Mouse (Mus musculus) embryo, embryonic 10.5 days (tissue): ENCODE data around the gene Calr.

ENCODE experiments used
- DNase-seq: peaks from one replicate; pipeline ENCODE4 v3.0.0-alpha.2; 2015; ENCODE audit warnings: low spot score

Gene Calr

GRCm38 (mm10) chr8:84846722-84847572, at the start of gene Calr:
TSS of gene Calr (minus strand) at chr8:84846934.
- DNase-seq = peak; percentile 100

- no peak for DNase-seq
These were observed 49.2 kb upstream of the Calr start for GRCm38 (mm10) chr8:84895963-84896362.

GRCm38 (mm10) chr8:84893709-84894134, 47.0 kb upstream of the Calr start, which contains the start of gene Gcdh:
TSS of gene Gcdh (minus strand) at chr8:84893921.
- peak; percentile 98 for DNase-seq

- no peak for DNase-seq
These were observed 46.4 kb upstream of the Calr start for GRCm38 (mm10) chr8:84892993-84893708.

GRCm38 (mm10) chr8:84889141-84889540, 42.4 kb upstream of the Calr start:
- DNase-seq = no peak

GRCm38 (mm10) chr8:84888280-84888679, 41.5 kb upstream of the Calr start:
- DNase-seq = no peak

- no peak for DNase-seq
These were observed 38.0 kb upstream of the Calr start for GRCm38 (mm10) chr8:84884728-84885127.

GRCm38 (mm10) chr8:84878915-84879314, 32.2 kb upstream of the Calr start:
- no peak for DNase-seq

- DNase-seq = no peak
These were observed 30.7 kb upstream of the Calr start for GRCm38 (mm10) chr8:84877297-84878035.

GRCm38 (mm10) chr8:84874339-84874738, 27.6 kb upstream of the Calr start:
- DNase-seq = no peak

- DNase-seq = no peak
These were observed 26.3 kb upstream of the Calr start for GRCm38 (mm10) chr8:84873016-84873415.

- peak; percentile 54 for DNase-seq
These were observed 25.7 kb upstream of the Calr start for GRCm38 (mm10) chr8:84872309-84872965.

GRCm38 (mm10) chr8:84871376-84872308, 24.9 kb upstream of the Calr start, which contains the start of gene Syce2:
TSS of gene Syce2 (plus strand) at chr8:84872111.
- DNase-seq = peak; percentile 68

GRCm38 (mm10) chr8:84856864-84857441, 10.2 kb upstream of the Calr start, which contains the start of gene Farsa:
TSS of gene Farsa (plus strand) at chr8:84856989.
- peak; percentile 98 for DNase-seq

- DNase-seq = no peak
These were observed 9.7 kb upstream of the Calr start for GRCm38 (mm10) chr8:84856434-84856833.

- peak; percentile 48 for DNase-seq
These were observed 1.1 kb upstream of the Calr start for GRCm38 (mm10) chr8:84847684-84848435.

GRCm38 (mm10) chr8:84846094-84846721, 526 bp downstream of the Calr start:
- DNase-seq = peak; percentile 56

- peak; percentile 64 for DNase-seq
These were observed 1.2 kb downstream of the Calr start for GRCm38 (mm10) chr8:84845355-84846093.
